Comparison of ENCODE assay signal across 13 mouse cellular contexts in the genomic region with DNA sequence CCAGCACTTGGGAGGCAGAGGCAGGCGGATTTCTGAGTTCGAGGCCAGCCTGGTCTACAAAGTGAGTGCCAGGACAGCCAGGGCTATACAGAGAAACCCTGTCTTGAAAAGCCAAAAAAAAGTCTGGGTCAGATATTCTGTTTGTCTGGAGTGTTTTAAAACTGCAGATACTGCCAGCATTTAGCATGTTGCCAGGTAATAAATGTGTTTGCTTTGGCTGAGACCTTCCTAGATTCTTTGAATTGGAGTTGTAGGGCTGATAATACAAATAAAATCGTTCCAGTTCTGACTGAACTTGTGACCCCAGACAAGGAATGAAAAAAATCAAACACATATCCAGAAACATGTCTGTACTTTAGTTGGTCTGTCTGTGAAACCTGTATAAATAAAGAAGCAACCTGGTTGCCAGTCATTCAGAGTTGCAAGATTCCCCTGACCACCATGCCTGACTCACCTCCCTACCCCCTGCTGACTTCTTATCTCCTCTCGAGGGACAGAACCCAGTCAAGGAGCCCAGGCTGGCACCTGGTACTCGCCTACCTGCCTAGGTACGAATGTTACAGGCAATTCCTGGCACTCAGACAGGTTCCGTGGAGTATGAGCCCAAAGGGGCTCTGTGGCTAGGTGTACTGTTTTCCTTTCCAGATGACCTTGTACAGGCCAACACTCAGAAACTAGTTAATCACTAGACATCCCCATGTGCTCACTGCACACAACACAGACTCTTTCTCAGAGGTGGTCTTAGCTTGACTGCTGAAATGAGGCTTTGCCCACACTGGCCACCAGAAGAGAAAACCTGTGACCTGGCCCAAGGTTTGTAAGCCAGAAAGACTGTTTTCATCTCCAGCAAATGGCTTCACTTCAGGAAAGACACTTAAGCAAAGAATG. TPM values are rescaled to one million over a fixed set of nuclear protein-coding genes. Genes with fewer than 3 reads are reported as not detected.
DNase-seq lines count a peak whose midpoint lies in the region; ATAC-seq and TF ChIP-seq lines count a peak whose summit lies in the region.
"Had no signal": no experiment of that assay in that cellular context is flagged by ENCODE, and none has a peak within 500 bp of the region (broad histone marks: within the 10 kb centered on the region; RNA-seq: fewer than 3 reads in every experiment).

No protein-coding gene starts in this region.

- no peaks in the 10 kb centered on the region for H3K4me1 ChIP-seq in MEL (ENCODE audit: control insufficient read depth in 1 of 2, insufficient read depth in 2 of 2, low read length in 2 of 2)
- H3K4me1 ChIP-seq in limb, embryonic 13.5 days, result peaks cover 22% of the 10 kb centered on the region
- H3K4me1 ChIP-seq: embryonic facial prominence, embryonic 10.5 days had no signal

- peak; percentile 55 for ATAC-seq in limb, embryonic 13.5 days (ENCODE audit: low FRiP score, low read depth)
- ATAC-seq in erythroid progenitor cell, adult 5-6 weeks (replicated peaks; ENCODE audit: low FRiP score, poor library complexity, severe bottlenecking), result no peak

- 68% methylated on average over 7 of the region's 7 CpGs for WGBS in limb, embryonic 13.5 days

- no peak for TF ChIP-seq CTCF in MEL (IDR thresholded peaks at IDR 0.05 in 2 of 3, conservative IDR thresholded peaks at IDR 0.05 in 1 of 3; ENCODE audit: control insufficient read depth in 1 of 3, insufficient read depth in 1 of 3, low read depth in 2 of 3, low read length in 3 of 3, poor library complexity in 1 of 3, severe bottlenecking in 1 of 3)

- no peaks in the 10 kb centered on the region for H3K27me3 ChIP-seq in MEL (ENCODE audit: control insufficient read depth in 1 of 2, insufficient read depth in 2 of 2, low read length in 2 of 2)
- no peaks in the 10 kb centered on the region for H3K27me3 ChIP-seq in limb, embryonic 13.5 days

- no peak overlapping the region for H3K4me2 ChIP-seq in limb, embryonic 13.5 days (replicated peaks)

- DNase-seq in heart, postnatal 10 days, result peak; percentile 33 to 36
- no peak for DNase-seq in heart, postnatal 36 days
- peak; percentile 3 for DNase-seq in MEL (ENCODE audit: low read depth, low spot score)
- peak; percentile 55 for DNase-seq in lung, postnatal 36 days
- no peak for DNase-seq in retina, embryonic 14.5 days (ENCODE audit: low spot score)
- DNase-seq: adrenal gland, postnatal 36 days; cerebellum, postnatal 10 days; gastrocnemius, postnatal 36 days had no signal

- TF ChIP-seq EP300 in MEL (IDR thresholded peaks at IDR 0.05; ENCODE audit: low read depth in 1 of 2, low read length in 2 of 2), result no peak

- no peak overlapping the region for H3K9ac ChIP-seq in MEL (ENCODE audit: control insufficient read depth, low read depth, low read length, poor library complexity, severe bottlenecking)
- H3K9ac ChIP-seq in limb, embryonic 13.5 days, result no peak overlapping the region

- no peak for TF ChIP-seq POLR2A in MEL (IDR thresholded peaks at IDR 0.05; ENCODE audit: control insufficient read depth in 1 of 2, insufficient read depth in 1 of 2, low read depth in 1 of 2, low read length in 2 of 2, poor library complexity in 1 of 2)

- no peak overlapping the region for H3K4me3 ChIP-seq in MEL (ENCODE audit: control insufficient read depth in 1 of 2, insufficient read depth in 1 of 2, low read depth in 2 of 2, low read length in 2 of 2)
- H3K4me3 ChIP-seq in limb, embryonic 13.5 days, result no peak overlapping the region
- H3K4me3 ChIP-seq: embryonic facial prominence, embryonic 10.5 days; myocyte had no signal

- H3K36me3 ChIP-seq in MEL (ENCODE audit: control insufficient read depth in 1 of 2, insufficient read depth in 2 of 2, low read length in 2 of 2), result no peaks in the 10 kb centered on the region
- peaks cover 25% of the 10 kb centered on the region for H3K36me3 ChIP-seq in limb, embryonic 13.5 days

- no peak overlapping the region for H3K27ac ChIP-seq in MEL (ENCODE audit: control insufficient read depth, low read depth, low read length)
- no peak overlapping the region for H3K27ac ChIP-seq in limb, embryonic 13.5 days
- H3K27ac ChIP-seq: embryonic facial prominence, embryonic 10.5 days had no signal

- H3K79me2 ChIP-seq in MEL (ENCODE audit: control insufficient read depth, insufficient read depth, low read length, poor library complexity), result no peaks in the 10 kb centered on the region

- TF ChIP-seq RAD21 in MEL (IDR thresholded peaks at IDR 0.05; ENCODE audit: low read depth, low read length), result no peak

- intact Hi-C loops in heart, postnatal 10 days (cut with DNase I), result no loop called here
- intact Hi-C loops in heart, postnatal 36 days (cut with DNase I), result no loop called here

- no peaks in the 10 kb centered on the region for H3K9me3 ChIP-seq in MEL (replicated peaks; ENCODE audit: insufficient read depth, low read length)
- no peaks in the 10 kb centered on the region for H3K9me3 ChIP-seq in limb, embryonic 13.5 days
- H3K9me3 ChIP-seq: embryonic facial prominence, embryonic 10.5 days; G1E had no signal

TF ChIP-seq in MEL, 35 proteins besides CTCF, POLR2A, EP300 and RAD21:
- TF ChIP-seq CHD1 (IDR thresholded peaks at IDR 0.05; ENCODE audit: low read depth, low read length), result no peak
- no peak for TF ChIP-seq HCFC1 (IDR thresholded peaks at IDR 0.05; ENCODE audit: low read depth, low read length)
- TF ChIP-seq SMC3 (IDR thresholded peaks at IDR 0.05; ENCODE audit: low read depth, low read length), result no peak
- TF ChIP-seq MAFK (IDR thresholded peaks at IDR 0.05; ENCODE audit: borderline replicate concordance, low read depth, low read length), result no peak
- TF ChIP-seq ZKSCAN1 (IDR thresholded peaks at IDR 0.05; ENCODE audit: low read depth, low read length), result no peak
- TF ChIP-seq TAL1 (IDR thresholded peaks at IDR 0.05; ENCODE audit: low read length), result no peak
- TF ChIP-seq MXI1 (IDR thresholded peaks at IDR 0.05; ENCODE audit: low read depth, low read length), result no peak
- no peak for TF ChIP-seq GABPA (IDR thresholded peaks at IDR 0.05; ENCODE audit: low read depth, low read length)
- no peak for TF ChIP-seq NELFE (IDR thresholded peaks at IDR 0.05; ENCODE audit: low read depth, low read length)
- TF ChIP-seq MYC (IDR thresholded peaks at IDR 0.05; ENCODE audit: low read depth, low read length), result no peak
- TF ChIP-seq ELF1 (IDR thresholded peaks at IDR 0.05; ENCODE audit: low read depth, low read length), result no peak
- TF ChIP-seq GATA1 (IDR thresholded peaks at IDR 0.05; ENCODE audit: low read depth, low read length), result no peak
- TF ChIP-seq ZMIZ1 (IDR thresholded peaks at IDR 0.05; ENCODE audit: low read depth, low read length), result no peak
- TF ChIP-seq E2F4 (IDR thresholded peaks at IDR 0.05; ENCODE audit: borderline replicate concordance, low read depth, low read length), result no peak
- TF ChIP-seq CHD2 (IDR thresholded peaks at IDR 0.05; ENCODE audit: low read length), result no peak
- no peak for TF ChIP-seq NRF1 (IDR thresholded peaks at IDR 0.05; ENCODE audit: insufficient read depth, low read depth, low read length, poor library complexity, severe bottlenecking)
- TF ChIP-seq RCOR1 (IDR thresholded peaks at IDR 0.05; ENCODE audit: low read depth, low read length), result no peak
- no peak for TF ChIP-seq JUND (IDR thresholded peaks at IDR 0.05; ENCODE audit: low read depth, low read length)
- no peak for TF ChIP-seq ZNF384 (IDR thresholded peaks at IDR 0.05; ENCODE audit: low read depth, low read length)
- TF ChIP-seq SIN3A (IDR thresholded peaks at IDR 0.05; ENCODE audit: low read length), result no peak

RNA-seq across cellular contexts. Expression of gene Tomm7, which starts 19.4 kb away (rescaled TPM):
- total RNA-seq in heart, postnatal 10 days (2021), result 100 to 1,000 TPM; 108 to 109 TPM
- total RNA-seq in heart, postnatal 36 days (2021), result 100 to 1,000 TPM; 105 to 107 TPM
- 239 and 264 TPM in 2 replicates for total RNA-seq in MEL (2012; rRNA removed)
- polyA plus RNA-seq in MEL (2012; ENCODE audit: insufficient read depth in 1 of 2, insufficient read length in 2 of 2, low read depth in 1 of 2, low replicate concordance in 2 of 2, missing spikeins in 1 of 2), result 100 to 1,000 TPM in 1 of 2 experiments, not detected in 1; 194 TPM
- 107 and 108 TPM in 2 replicates for polyA plus RNA-seq in limb, embryonic 13.5 days (2015; fragmentation: Nextera tagmentation; extraction: Ambion mirVana)
- 18.4 and 40.7 TPM in 2 replicates for total RNA-seq in erythroid progenitor cell, adult 5-6 weeks (2015; ENCODE audit: low replicate concordance)
- total RNA-seq in erythroid progenitor cell, adult 5-6 weeks (2017; ENCODE audit: low replicate concordance), result 34.3 and 54.9 TPM in 2 replicates

Comparison
In these comparisons a context has a peak if more than half of its experiments do, and no peak if none do; other contexts are left out.
1. DNase-seq: peak in heart, postnatal 10 days (2 of 2), MEL (single experiment) and lung, postnatal 36 days (single experiment); none in heart, postnatal 36 days (0 of 2) and retina, embryonic 14.5 days (single experiment).